Mouse (Mus musculus) MEL (cell line): ENCODE results near the gene Pum1.

Source experiments
- CTCF ChIP-seq, 3 experiments: IDR thresholded peaks in 2 of 3; conservative IDR thresholded peaks in 1 of 3; 2 replicates each; pipeline ENCODE4 v1.5.1; 2011 to 2012; ENCODE audit warnings: low read length in 3 of 3, low read depth in 2 of 3, mild to moderate bottlenecking in 2 of 3, improper control_type of control experiment in 1 of 3, inconsistent platforms in 1 of 3, mixed read lengths in 1 of 3, moderate library complexity in 1 of 3; ENCODE audit not compliant: control insufficient read depth in 1 of 3, insufficient read depth in 1 of 3, poor library complexity in 1 of 3, severe bottlenecking in 1 of 3
- EP300 ChIP-seq, 2 experiments: IDR thresholded peaks; 2 replicates each; pipeline ENCODE4 v1.6.1; 2011; ENCODE audit warnings: improper control_type of control experiment in 2 of 2, low read length in 2 of 2, low read depth in 1 of 2, mild to moderate bottlenecking in 1 of 2
- GATA1 ChIP-seq: IDR thresholded peaks from 2 replicates; pipeline ENCODE4 v1.6.1; 2011; ENCODE audit warnings: low read depth, low read length, improper control_type of control experiment
- HCFC1 ChIP-seq: IDR thresholded peaks from 2 replicates; pipeline ENCODE4 v1.6.1; 2012; ENCODE audit warnings: low read depth, mild to moderate bottlenecking, inconsistent platforms, low read length, improper control_type of control experiment, moderate library complexity
- MAX ChIP-seq: IDR thresholded peaks from 2 replicates; pipeline ENCODE4 v1.6.1; 2011; ENCODE audit warnings: low read length, improper control_type of control experiment
- MYC ChIP-seq: IDR thresholded peaks from 2 replicates; pipeline ENCODE4 v1.6.1; 2011; ENCODE audit warnings: low read depth, mild to moderate bottlenecking, low read length, improper control_type of control experiment, moderate library complexity
- POLR2A ChIP-seq, 2 experiments: IDR thresholded peaks; 2 replicates each; pipeline ENCODE4 v1.6.1; 2011 to 2012; ENCODE audit warnings: low read length in 2 of 2, mild to moderate bottlenecking in 2 of 2, control low read depth in 1 of 2, improper control_type of control experiment in 1 of 2, low read depth in 1 of 2, moderate library complexity in 1 of 2; ENCODE audit not compliant: control insufficient read depth in 1 of 2, insufficient read depth in 1 of 2, poor library complexity in 1 of 2
- POLR2AphosphoS5 ChIP-seq: IDR thresholded peaks from 2 replicates; pipeline ENCODE4 v1.6.1; 2012; ENCODE audit warnings: low read depth, borderline replicate concordance, mild to moderate bottlenecking, inconsistent platforms, low read length, moderate library complexity, mixed read lengths
- TAL1 ChIP-seq: IDR thresholded peaks from 2 replicates; pipeline ENCODE4 v1.6.1; 2012; ENCODE audit warnings: mild to moderate bottlenecking, inconsistent platforms, low read length, moderate library complexity, mixed read lengths
- TCF12 ChIP-seq: IDR thresholded peaks from 2 replicates; pipeline ENCODE4 v1.6.1; 2014; ENCODE audit warnings: low read depth, mild to moderate bottlenecking, inconsistent platforms, low read length, improper control_type of control experiment, moderate library complexity
- USF1 ChIP-seq: IDR thresholded peaks from 2 replicates; pipeline ENCODE4 v1.6.1; 2014; ENCODE audit warnings: low read depth, mild to moderate bottlenecking, inconsistent platforms, low read length, improper control_type of control experiment, moderate library complexity
- ZC3H11A ChIP-seq: IDR thresholded peaks from 2 replicates; pipeline ENCODE4 v1.6.1; 2012; ENCODE audit warnings: low read depth, mild to moderate bottlenecking, inconsistent platforms, low read length, improper control_type of control experiment

DNA sequence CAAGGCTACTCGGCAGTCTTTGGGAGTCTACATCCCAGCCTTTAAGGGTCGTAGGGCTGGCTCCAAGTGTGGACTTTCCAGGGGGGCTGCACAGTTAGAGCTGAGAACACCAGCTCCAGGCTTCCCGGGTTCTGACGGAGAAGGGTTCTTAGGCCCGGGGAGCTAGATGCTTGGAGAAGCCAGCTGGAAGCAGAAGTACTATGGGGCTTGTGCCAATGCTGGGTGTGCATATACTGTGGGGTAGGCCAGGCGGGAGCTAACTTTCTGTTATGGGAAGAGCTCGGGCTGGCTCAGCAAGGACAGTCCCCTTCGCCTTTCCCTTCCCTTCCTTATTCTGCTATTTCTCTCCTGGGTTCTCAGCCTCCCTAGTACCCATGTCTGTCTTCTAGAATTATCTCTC is 152.7 kb downstream of the Pum1 start:
- TF ChIP-seq EP300 (IDR thresholded peaks at IDR 0.05; ENCODE audit: low read depth in 1 of 2, low read length in 2 of 2) (no peak), POLR2A (IDR thresholded peaks at IDR 0.05; ENCODE audit: control insufficient read depth in 1 of 2, insufficient read depth in 1 of 2, low read depth in 1 of 2, low read length in 2 of 2, poor library complexity in 1 of 2) (no peak), MAX (no peak), ZC3H11A (no peak), POLR2AphosphoS5 (no peak), GATA1 (no peak), HCFC1 (no peak), USF1 (no peak), MYC (no peak), TAL1 (no peak), CTCF (IDR thresholded peaks at IDR 0.05 in 2 of 3, conservative IDR thresholded peaks at IDR 0.05 in 1 of 3; ENCODE audit: control insufficient read depth in 1 of 3, insufficient read depth in 1 of 3, low read depth in 2 of 3, low read length in 3 of 3, poor library complexity in 1 of 3, severe bottlenecking in 1 of 3) (no peak), TCF12 (no peak)
